Mouse (Mus musculus) stomach, embryonic 14.5 days (tissue): Measurements from ENCODE around the gene Akr1cl. TPM values are rescaled to one million over a fixed set of nuclear protein-coding genes. Genes with fewer than 3 reads are reported as not detected.

Experiments
- ATAC-seq: fragments of 200-750 bp; cut with Nextera tagmentation; 2 replicates; pipeline ENCODE4 v1.8.0; 2017; ENCODE audit warnings: low read depth, moderate TSS enrichment; ENCODE audit not compliant: insufficient number of reproducible peaks, insufficient read depth, low FRiP score
- H3K27ac ChIP-seq: fragments of 300-500 bp; sonication (generic); 2 replicates; pipeline ENCODE4 v1.5.1; 2014; ENCODE audit warnings: mild to moderate bottlenecking, low read length, moderate library complexity, mixed read lengths
- H3K27me3 ChIP-seq: fragments of 300-500 bp; sonication (generic); 2 replicates; pipeline ENCODE4 v1.6.1; 2014; ENCODE audit warnings: low read length, control low read depth, mixed read lengths; ENCODE audit not compliant: control insufficient read depth, insufficient read depth
- H3K36me3 ChIP-seq: fragments of 300-500 bp; sonication (generic); 2 replicates; pipeline ENCODE4 v1.6.1; 2014; ENCODE audit warnings: mild to moderate bottlenecking, control low read depth, low read length, moderate library complexity, mixed read lengths; ENCODE audit not compliant: control insufficient read depth, insufficient read depth
- H3K4me1 ChIP-seq: fragments of 300-500 bp; sonication (generic); 2 replicates; pipeline ENCODE4 v1.6.1; 2014; ENCODE audit warnings: low read length, control low read depth, mixed read lengths; ENCODE audit not compliant: control insufficient read depth, insufficient read depth
- H3K4me2 ChIP-seq: fragments of 300-500 bp; sonication (generic); replicated peaks from 2 replicates; pipeline ENCODE4 v1.6.1; 2014; ENCODE audit warnings: low read depth, low read length, control low read depth
- H3K4me3 ChIP-seq: fragments of 300-500 bp; sonication (generic); 2 replicates; pipeline ENCODE4 v1.5.1; 2014; ENCODE audit warnings: low read depth, low read length, control low read depth
- H3K9ac ChIP-seq: fragments of 300-500 bp; sonication (generic); replicated peaks from 2 replicates; pipeline ENCODE4 v1.6.1; 2014; ENCODE audit warnings: low read depth, mild to moderate bottlenecking, control low read depth, low read length, moderate library complexity, mixed read lengths
- H3K9me3 ChIP-seq: fragments of 300-500 bp; sonication (generic); 2 replicates; pipeline ENCODE4 v1.6.1; 2016; ENCODE audit warnings: low read depth, low read length, control low read depth; ENCODE audit not compliant: control insufficient read depth
- WGBS: fragments of 180-500 bp; shearing (Covaris S2); extraction: QIAGEN DNeasy Blood & Tissue Kit; methylation state at CpG from one replicate; pipeline ENCODE4 v1.1.7; 2014; 5-methylcytosine and 5-hydroxymethylcytosine counted together
- polyA plus RNA-seq: library from polyadenylated mRNA; unstranded; fragments of >200 nt; fragmentation: Nextera tagmentation; extraction: Ambion mirVana; gene quantifications from 2 replicates; pipeline ENCODE4 v1.2.1, GENCODE M21; 2014

Gene Akr1cl
- polyA plus RNA-seq, 1 experiment from 2014 or later, result not detected

- Histone ChIP-seq H3K27ac (no peak overlapping the region), H3K4me1 (no peaks in the 10 kb centered on the region), H3K36me3 (no peaks in the 10 kb centered on the region), H3K4me2 (no peak overlapping the region), H3K9me3 (no peaks in the 10 kb centered on the region), H3K27me3 (no peaks in the 10 kb centered on the region), H3K9ac (no peak overlapping the region), H3K4me3 (no peak overlapping the region)
- ATAC-seq, result no peak
- 65% methylated on average over 7 of the region's 7 CpGs for WGBS
Measured at GRCm38 (mm10) chr1:64978321-64978799, 54.2 kb downstream of the Akr1cl start.

GRCm38 (mm10) chr1:64975346-64975745 is 57.2 kb downstream of the Akr1cl start:
- no peak overlapping the region for H3K4me2 ChIP-seq
- no peak for ATAC-seq
- no peaks in the 10 kb centered on the region for H3K27me3 ChIP-seq
- H3K4me1 ChIP-seq, result no peaks in the 10 kb centered on the region
- H3K36me3 ChIP-seq, result no peaks in the 10 kb centered on the region
- no peaks in the 10 kb centered on the region for H3K9me3 ChIP-seq
- no peak overlapping the region for H3K9ac ChIP-seq
- no peak overlapping the region for H3K4me3 ChIP-seq
- WGBS, result 46% methylated on average over 7 of the region's 7 CpGs
- no peak overlapping the region for H3K27ac ChIP-seq

DNA sequence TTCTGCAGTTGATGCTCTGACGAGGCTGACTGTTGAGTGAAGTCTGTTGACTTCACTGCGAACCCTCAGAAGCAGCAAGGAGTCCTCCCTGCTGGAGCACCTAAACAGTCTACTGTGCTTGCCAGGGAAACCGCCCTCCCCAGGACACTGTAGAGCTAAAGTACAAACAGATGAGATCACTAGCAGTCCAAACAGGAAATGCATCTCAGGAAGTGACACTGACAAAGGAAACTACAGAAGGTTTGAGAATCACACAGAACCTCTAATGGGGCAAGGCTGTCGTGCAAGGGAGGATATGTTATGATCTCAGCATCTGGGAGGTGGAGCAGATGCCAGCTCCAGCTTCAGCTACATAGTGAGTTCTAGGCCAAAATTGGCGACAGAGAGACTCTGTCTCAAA is 61.9 kb downstream of the Akr1cl start:
- 62% methylated on average over 5 of the region's 5 CpGs for WGBS

More for the DNA sequence above, 61.9 kb downstream of the Akr1cl start:
- no peak for ATAC-seq
- Histone ChIP-seq H3K27ac (no peak overlapping the region), H3K27me3 (no peaks in the 10 kb centered on the region), H3K4me2 (no peak overlapping the region), H3K4me1 (no peaks in the 10 kb centered on the region), H3K4me3 (no peak overlapping the region), H3K9ac (no peak overlapping the region), H3K9me3 (no peaks in the 10 kb centered on the region), H3K36me3 (no peaks in the 10 kb centered on the region)

Other genes starting within 250 kb of the Akr1cl start
- gene Plekhm3, start 75.9 kb downstream of the Akr1cl start, polyA plus RNA-seq, result 8.4 and 10.4 TPM in 2 replicates
- not detected in 2 replicates for gene Cryge, start 18.4 kb upstream of the Akr1cl start, polyA plus RNA-seq
- not detected in 2 replicates for gene Crygd, start 30.7 kb upstream of the Akr1cl start, polyA plus RNA-seq
- not detected in 2 replicates for gene Crygc, start 40.9 kb upstream of the Akr1cl start, polyA plus RNA-seq
- 0.71 TPM in 1 of 2 replicates, not detected in the other for gene Crygb, start 49.5 kb upstream of the Akr1cl start, polyA plus RNA-seq
- gene Cryga, start 70.6 kb upstream of the Akr1cl start, polyA plus RNA-seq, result not detected in 2 replicates
- not detected in 2 replicates for gene Gm28845, start 86.8 kb upstream of the Akr1cl start, polyA plus RNA-seq
- gene D630023F18Rik, start 90.5 kb upstream of the Akr1cl start, polyA plus RNA-seq, result 0.29 TPM in 1 of 2 replicates, not detected in the other
- 148 and 162 TPM in 2 replicates for gene Idh1, start 153.7 kb upstream of the Akr1cl start, polyA plus RNA-seq
- gene Pikfyve, start 153.9 kb upstream of the Akr1cl start, polyA plus RNA-seq, result 18.7 TPM in 2 replicates
- gene Pth2r, start 249.3 kb upstream of the Akr1cl start, polyA plus RNA-seq, result not detected in 2 replicates